Mouse (Mus musculus) heart, adult 2 months (tissue): ENCODE measurements at regions not wholly inside any gene's neighbourhood (a gene's known extent, or its start where the extent isn't known, plus 50 kb on each side); places are given as distances from the start of the nearest gene placed in this dataset.

Experiments
- DNase-seq, 2 experiments: peaks; one replicate each; pipeline ENCODE4 v3.0.0; 2021
- H3K27ac ChIP-seq: fragments of 200-600 bp; 2 replicates; pipeline ENCODE4 v1.8.1; 2022
- H3K27me3 ChIP-seq: fragments of 200-500 bp; 2 replicates; pipeline ENCODE4 v1.6.1; 2012; ENCODE audit warnings: mild to moderate bottlenecking, low read length, inconsistent platforms, mixed read lengths; ENCODE audit not compliant: control insufficient read depth, insufficient read depth
- H3K36me3 ChIP-seq: fragments of 200-500 bp; 2 replicates; pipeline ENCODE4 v1.6.1; 2012; ENCODE audit warnings: low read length, inconsistent platforms; ENCODE audit not compliant: control insufficient read depth, insufficient read depth
- H3K4me1 ChIP-seq: fragments of 200-500 bp; 2 replicates; pipeline ENCODE4 v1.6.1; 2011; ENCODE audit warnings: low read length; ENCODE audit not compliant: control insufficient read depth, insufficient read depth
- H3K4me3 ChIP-seq: fragments of 200-600 bp; 2 replicates; pipeline ENCODE4 v1.8.1; 2022
- H3K79me2 ChIP-seq: fragments of 200-500 bp; replicated peaks from 2 replicates; pipeline ENCODE4 v1.6.1; 2012; ENCODE audit warnings: mild to moderate bottlenecking, inconsistent platforms, low read length, moderate library complexity, mixed read lengths; ENCODE audit not compliant: control insufficient read depth, insufficient read depth
- H3K9ac ChIP-seq: fragments of 200-500 bp; 2 replicates; pipeline ENCODE4 v1.6.1; 2012; ENCODE audit warnings: low read depth, mild to moderate bottlenecking, control low read depth, inconsistent platforms, low read length, mixed read lengths
- CTCF ChIP-seq: fragments of 200-600 bp; IDR thresholded peaks from 2 replicates; pipeline ENCODE4 v1.8.1; 2022; ENCODE audit warnings: antibody characterized with exemption, mild to moderate bottlenecking, moderate library complexity
- EP300 ChIP-seq: fragments of 200-500 bp; IDR thresholded peaks from 2 replicates; pipeline ENCODE4 v1.6.1; 2011; ENCODE audit warnings: low read depth, low read length, control low read depth; ENCODE audit not compliant: insufficient read depth
- POLR2A ChIP-seq: fragments of 200-500 bp; IDR thresholded peaks from 2 replicates; pipeline ENCODE4 v1.6.1; 2011; ENCODE audit warnings: mild to moderate bottlenecking, low read depth, low read length, control low read depth; ENCODE audit not compliant: insufficient read depth
- WGBS: fragments of 180-500 bp; shearing (Covaris S2); methylation state at CpG from one replicate; pipeline ENCODE4 v1.1.7; 2018; 5-methylcytosine and 5-hydroxymethylcytosine counted together
- intact Hi-C: fragments of 180-260 bp; cut with DNase I; formaldehyde crosslinking; loops from one replicate; pipeline ENCODE4 v1.15.1; 2025

- Histone ChIP-seq H3K4me3 (no peak overlapping the region), H3K4me1 (no peaks in the 10 kb centered on the region), H3K27me3 (no peaks in the 10 kb centered on the region), H3K9ac (no peak overlapping the region), H3K27ac (no peak overlapping the region), H3K36me3 (no peaks in the 10 kb centered on the region), H3K79me2 (no peaks in the 10 kb centered on the region)
- intact Hi-C loops = no loop called here
- no peak for DNase-seq
- 77% methylated on average over 5 of the region's 5 CpGs for WGBS
- TF ChIP-seq CTCF (no peak), POLR2A (no peak), EP300 (no peak)
Observed at GRCm38 (mm10) chr13:44514636-44515158, 214.6 kb upstream of the Jarid2 start.

- intact Hi-C loops = no loop called here
- no peak for DNase-seq
- TF ChIP-seq EP300 (no peak), CTCF (no peak), POLR2A (no peak)
- no peaks in the 10 kb centered on the region for H3K4me1 ChIP-seq
- H3K79me2 ChIP-seq = no peaks in the 10 kb centered on the region
- H3K27me3 ChIP-seq = no peaks in the 10 kb centered on the region
- 85% methylated on average over 4 of the region's 4 CpGs for WGBS
- H3K27ac ChIP-seq = no peak overlapping the region
- H3K36me3 ChIP-seq = no peaks in the 10 kb centered on the region
- no peak overlapping the region for H3K9ac ChIP-seq
- no peak overlapping the region for H3K4me3 ChIP-seq
Observed at GRCm38 (mm10) chr13:44516863-44517262, 212.4 kb upstream of the Jarid2 start.

- H3K27ac ChIP-seq = no peak overlapping the region
- no peak for TF ChIP-seq EP300
- no peak for TF ChIP-seq POLR2A
- no peak for TF ChIP-seq CTCF
- H3K36me3 ChIP-seq = no peaks in the 10 kb centered on the region
- H3K4me1 ChIP-seq = no peaks in the 10 kb centered on the region
- 95% methylated on average over 9 of the region's 9 CpGs for WGBS
- H3K79me2 ChIP-seq = no peaks in the 10 kb centered on the region
- H3K9ac ChIP-seq = no peak overlapping the region
- intact Hi-C loops = no loop called here
- no peaks in the 10 kb centered on the region for H3K27me3 ChIP-seq
- H3K4me3 ChIP-seq = no peak overlapping the region
- no peak for DNase-seq
Observed at GRCm38 (mm10) chr13:44517312-44517711, 212.0 kb upstream of the Jarid2 start.

- Histone ChIP-seq H3K4me1 (no peaks in the 10 kb centered on the region), H3K4me3 (no peak overlapping the region), H3K36me3 (no peaks in the 10 kb centered on the region), H3K9ac (no peak overlapping the region), H3K27ac (no peak overlapping the region), H3K79me2 (no peaks in the 10 kb centered on the region), H3K27me3 (no peaks in the 10 kb centered on the region)
- intact Hi-C loops = no loop called here
- no peak for DNase-seq
- TF ChIP-seq POLR2A (no peak), CTCF (no peak), EP300 (no peak)
- WGBS = 91% methylated on average over 4 of the region's 4 CpGs
Observed at GRCm38 (mm10) chr13:44518215-44518614, 211.1 kb upstream of the Jarid2 start.

GRCm38 (mm10) chr13:44523516-44523915 is 205.8 kb upstream of the Jarid2 start:
- DNase-seq = no peak
- Histone ChIP-seq H3K9ac (no peak overlapping the region), H3K27me3 (no peaks in the 10 kb centered on the region), H3K27ac (no peak overlapping the region), H3K4me1 (no peaks in the 10 kb centered on the region), H3K79me2 (no peaks in the 10 kb centered on the region), H3K4me3 (no peak overlapping the region), H3K36me3 (no peaks in the 10 kb centered on the region)
- 74% methylated on average over 4 of the region's 4 CpGs for WGBS
- TF ChIP-seq EP300 (no peak), POLR2A (no peak)
- intact Hi-C loops = no loop called here

GRCm38 (mm10) chr13:44530867-44531564 is 198.3 kb upstream of the Jarid2 start:
- 87% methylated on average over 9 of the region's 9 CpGs for WGBS
- Histone ChIP-seq H3K36me3 (no peaks in the 10 kb centered on the region), H3K79me2 (no peaks in the 10 kb centered on the region), H3K4me3 (no peak overlapping the region), H3K27ac (no peak overlapping the region), H3K9ac (no peak overlapping the region), H3K4me1 (peaks cover 2% of the 10 kb centered on the region), H3K27me3 (no peaks in the 10 kb centered on the region)
- intact Hi-C loops = no loop called here
- DNase-seq = no peak
- TF ChIP-seq POLR2A (no peak), EP300 (no peak), CTCF (no peak)
